ENCODE assay signal across 15 mouse cellular contexts in the genomic region with DNA sequence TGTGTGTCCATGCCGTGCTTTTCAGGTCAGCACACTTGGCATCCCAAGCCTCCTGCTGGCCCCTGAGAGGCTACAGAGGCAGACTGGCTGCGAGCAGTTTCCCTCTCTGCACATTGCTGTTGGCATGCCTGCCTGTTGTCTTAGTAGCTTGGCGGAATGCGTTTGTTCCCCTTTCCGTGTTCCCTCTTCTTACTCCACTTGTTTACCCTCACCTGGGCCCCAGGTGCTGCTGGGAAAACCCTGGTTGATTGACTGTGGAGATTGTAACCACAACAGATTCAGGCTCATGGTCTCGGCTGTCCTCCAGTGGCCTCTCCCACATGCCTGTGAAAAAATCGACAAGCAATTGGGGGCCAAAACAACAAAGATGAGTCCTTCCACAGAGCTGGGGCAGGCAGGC. TPM values are rescaled to one million over a fixed set of nuclear protein-coding genes. Genes with fewer than 3 reads are reported as not detected.
DNase-seq lines count a peak whose midpoint lies in the region; ATAC-seq and TF ChIP-seq lines count a peak whose summit lies in the region.
"Had no signal": no experiment of that assay in that cellular context is flagged by ENCODE, and none has a peak within 500 bp of the region (broad histone marks: within the 10 kb centered on the region; RNA-seq: fewer than 3 reads in every experiment).

No protein-coding gene starts in this region.

- no peak for TF ChIP-seq CTCF in kidney, adult 2 months (conservative IDR thresholded peaks at IDR 0.05; ENCODE audit: insufficient read depth, insufficient read length, low read depth, low read length)

- WGBS in kidney, adult 2 months, result 59% methylated on average over 7 of the region's 7 CpGs
- 75% methylated on average over 7 of the region's 7 CpGs for WGBS in kidney, embryonic 15.5 days
- 78% methylated on average over 7 of the region's 7 CpGs for WGBS in embryonic facial prominence, embryonic 13.5 days

- no peak for TF ChIP-seq POLR2A in kidney, adult 2 months (IDR thresholded peaks at IDR 0.05; ENCODE audit: low read depth, low read length)

- no peaks in the 10 kb centered on the region for H3K36me3 ChIP-seq in kidney, adult 2 months (ENCODE audit: control insufficient read depth, insufficient read depth, low read length)
- no peaks in the 10 kb centered on the region for H3K36me3 ChIP-seq in kidney, embryonic 15.5 days
- H3K36me3 ChIP-seq in embryonic facial prominence, embryonic 13.5 days, result no peaks in the 10 kb centered on the region
- H3K36me3 ChIP-seq: heart, embryonic 15.5 days; hindbrain, embryonic 10.5 days had no signal

- H3K4me3 ChIP-seq in kidney, adult 2 months (ENCODE audit: insufficient read depth, low read depth, low read length), result no peak overlapping the region
- no peak overlapping the region for H3K4me3 ChIP-seq in kidney, embryonic 15.5 days (replicated peaks)
- H3K4me3 ChIP-seq in embryonic facial prominence, embryonic 13.5 days, result no peak overlapping the region
- H3K4me3 ChIP-seq: erythroblast, embryonic 14.5 days; heart, embryonic 15.5 days; hindbrain, embryonic 10.5 days had no signal

- no peaks in the 10 kb centered on the region for H3K9me3 ChIP-seq in kidney, embryonic 15.5 days (replicated peaks)
- H3K9me3 ChIP-seq in embryonic facial prominence, embryonic 13.5 days, result no peaks in the 10 kb centered on the region
- H3K9me3 ChIP-seq: heart, embryonic 15.5 days; hindbrain, embryonic 10.5 days had no signal

- no peaks in the 10 kb centered on the region for H3K27me3 ChIP-seq in kidney, adult 2 months (replicated peaks; ENCODE audit: control insufficient read depth, insufficient read depth, low read length)
- no peaks in the 10 kb centered on the region for H3K27me3 ChIP-seq in kidney, embryonic 15.5 days
- H3K27me3 ChIP-seq in embryonic facial prominence, embryonic 13.5 days, result no peaks in the 10 kb centered on the region
- H3K27me3 ChIP-seq: heart, embryonic 15.5 days had no signal

- H3K4me1 ChIP-seq in kidney, adult 2 months (ENCODE audit: control insufficient read depth, insufficient read depth, low read length), result no peaks in the 10 kb centered on the region
- H3K4me1 ChIP-seq in kidney, embryonic 15.5 days, result peaks cover 22% of the 10 kb centered on the region
- H3K4me1 ChIP-seq in embryonic facial prominence, embryonic 13.5 days, result peaks cover 63% of the 10 kb centered on the region

- H3K9ac ChIP-seq in kidney, embryonic 15.5 days, result no peak overlapping the region
- no peak overlapping the region for H3K9ac ChIP-seq in embryonic facial prominence, embryonic 13.5 days
- H3K9ac ChIP-seq: heart, embryonic 15.5 days had no signal

- H3K4me2 ChIP-seq in kidney, embryonic 15.5 days, result no peak overlapping the region
- no peak overlapping the region for H3K4me2 ChIP-seq in embryonic facial prominence, embryonic 13.5 days
- H3K4me2 ChIP-seq: heart, embryonic 15.5 days; liver, embryonic 11.5 days had no signal

- 0 out of 2 replicates have a peak overlapping the region, but pooled peaks have one; percentile 17 for H3K27ac ChIP-seq in kidney, adult 2 months (ENCODE audit: insufficient read depth, low read depth, low read length)
- H3K27ac ChIP-seq in kidney, embryonic 15.5 days, result no peak overlapping the region
- 0 out of 2 replicates have a peak overlapping the region, but pooled peaks have one; percentile 34 for H3K27ac ChIP-seq in embryonic facial prominence, embryonic 13.5 days
- H3K27ac ChIP-seq: heart, embryonic 15.5 days; hindbrain, embryonic 10.5 days had no signal

- ATAC-seq in kidney, embryonic 15.5 days (replicated peaks; ENCODE audit: low FRiP score), result no peak
- ATAC-seq in embryonic facial prominence, embryonic 13.5 days (ENCODE audit: insufficient number of reproducible peaks, insufficient read depth, low FRiP score, low TSS enrichment, low read depth), result no peak
- ATAC-seq: forebrain, embryonic 16.5 days had no signal

- DNase-seq in kidney, adult 2 months, result peak; percentile 32
- peak; percentile 52 for DNase-seq in Muller cell, postnatal 12 days (ENCODE audit: inconsistent ontology term)
- peak; percentile 45 for DNase-seq in lung, postnatal 14 days
- no peak for DNase-seq in cerebellum, adult 11-12 months
- no peak for DNase-seq in layer of hippocampus, adult 9-10 months (ENCODE audit: low spot score)
- DNase-seq in embryo, embryonic 10.5 days (ENCODE audit: low spot score), result no peak
- DNase-seq: layer of hippocampus, postnatal 36 days; spleen, adult 18-20 months had no signal

RNA-seq across cellular contexts. Expression of a gene that starts 22.2 kb away (rescaled TPM):
- 5.8 and 8.3 TPM in 2 replicates for polyA plus RNA-seq in kidney, adult 2 months (2012; rRNA removed)
- 0.64 and 0.91 TPM in 2 replicates for polyA plus RNA-seq in kidney, embryonic 15.5 days (2015; fragmentation: Nextera tagmentation; extraction: Ambion mirVana)
- polyA plus RNA-seq in embryonic facial prominence, embryonic 13.5 days (2015; fragmentation: Nextera tagmentation; extraction: Ambion mirVana), result 2.3 and 3.3 TPM in 2 replicates

RNA-seq across cellular contexts. Expression of a gene that starts 38.5 kb away (rescaled TPM):
- 2.7 and 3.2 TPM in 2 replicates for polyA plus RNA-seq in kidney, adult 2 months (2012; rRNA removed)
- polyA plus RNA-seq in kidney, embryonic 15.5 days (2015; fragmentation: Nextera tagmentation; extraction: Ambion mirVana), result 8.7 and 9.0 TPM in 2 replicates
- 10.4 and 12.7 TPM in 2 replicates for polyA plus RNA-seq in embryonic facial prominence, embryonic 13.5 days (2015; fragmentation: Nextera tagmentation; extraction: Ambion mirVana)

Comparison
In these comparisons a context has a peak if more than half of its experiments do, and no peak if none do; other contexts are left out.
1. DNase-seq: peak in kidney, adult 2 months (single experiment), Muller cell, postnatal 12 days (single experiment) and lung, postnatal 14 days (single experiment); none in cerebellum, adult 11-12 months (single experiment), layer of hippocampus, adult 9-10 months (single experiment) and embryo, embryonic 10.5 days (single experiment).